Mouse (Mus musculus): ENCODE measurements around the gene Cfap300.

Gene Cfap300

GRCm38 (mm10) chr9:7984287-7984686, 58.3 kb downstream of the Cfap300 start:
- in situ Hi-C loops (cut with MboI; ENCODE audit: unreplicated experiment in 2 of 2) = no loop called here

- in situ Hi-C loops (cut with MboI; ENCODE audit: unreplicated experiment in 2 of 2) = no loop called here
Observed at GRCm38 (mm10) chr9:7983665-7984064, 59.0 kb downstream of the Cfap300 start.

- in situ Hi-C loops (cut with MboI; ENCODE audit: unreplicated experiment in 2 of 2) = no loop called here
Observed at GRCm38 (mm10) chr9:7980162-7980561, 62.5 kb downstream of the Cfap300 start.

GRCm38 (mm10) chr9:7979153-7979916, 63.3 kb downstream of the Cfap300 start:
- in situ Hi-C loops (cut with MboI; ENCODE audit: unreplicated experiment in 2 of 2) = no loop called here

GRCm38 (mm10) chr9:7978502-7978901, 64.1 kb downstream of the Cfap300 start:
- in situ Hi-C loops (cut with MboI; ENCODE audit: unreplicated experiment in 2 of 2) = no loop called here

DNA sequence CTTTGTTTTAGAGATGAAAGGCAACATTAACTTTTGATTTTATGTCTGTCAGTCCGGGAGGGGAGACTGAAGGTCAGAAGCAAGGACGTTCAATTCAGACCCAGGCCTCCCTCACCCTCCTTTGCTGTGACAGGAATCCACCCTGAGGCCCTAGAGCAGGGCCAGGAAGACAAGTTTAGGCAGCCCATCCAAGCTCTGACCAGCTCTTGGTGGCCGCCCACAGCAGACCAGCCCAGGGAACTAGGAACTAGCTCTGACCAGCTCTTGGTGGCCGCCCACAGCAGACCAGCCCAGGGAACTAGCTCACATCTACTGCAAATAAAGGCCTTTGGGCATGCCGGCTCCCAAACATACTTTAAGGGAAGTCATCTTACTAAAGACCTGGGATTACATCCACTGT, 65.0 kb downstream of the Cfap300 start:
- in situ Hi-C loops (cut with MboI; ENCODE audit: unreplicated experiment in 2 of 2) = no loop called here

GRCm38 (mm10) chr9:7971993-7972392, 70.6 kb downstream of the Cfap300 start:
- in situ Hi-C loops (cut with MboI; ENCODE audit: unreplicated experiment in 2 of 2) = no loop called here

All from v-Abl transformed pro-B cells (cell line).